In genomic region chr7:45770427-45771082, GRCm38 (mm10) we compare ENCODE assay signal across 24 mouse cellular contexts. TPM values are rescaled to one million over a fixed set of nuclear protein-coding genes. Genes with fewer than 3 reads are reported as not detected.
DNase-seq lines count a peak whose midpoint lies in the region; ATAC-seq and TF ChIP-seq lines count a peak whose summit lies in the region.
"Had no signal": no experiment of that assay in that cellular context is flagged by ENCODE, and none has a peak within 500 bp of the region (broad histone marks: within the 10 kb centered on the region; RNA-seq: fewer than 3 reads in every experiment).

No protein-coding gene starts in this region.

- no peak overlapping the region for H3K9ac ChIP-seq in CH12.LX (ENCODE audit: insufficient read depth, low read depth)
- no peak overlapping the region for H3K9ac ChIP-seq in kidney, embryonic 14.5 days (ENCODE audit: low read depth, low read length)
- no peak overlapping the region for H3K9ac ChIP-seq in forebrain, embryonic 11.5 days (ENCODE audit: low read length)
- H3K9ac ChIP-seq: forebrain, embryonic 13.5 days; hindbrain, embryonic 15.5 days; limb, embryonic 12.5 days; lung, embryonic 14.5 days had no signal

- H3K27ac ChIP-seq in CH12.LX (ENCODE audit: insufficient read depth, low read depth) = no peak overlapping the region
- no peak overlapping the region for H3K27ac ChIP-seq in kidney, embryonic 14.5 days (ENCODE audit: low read depth, low read length)
- H3K27ac ChIP-seq in forebrain, embryonic 11.5 days (ENCODE audit: low read depth, low read length) = no peak overlapping the region
- H3K27ac ChIP-seq: forebrain, embryonic 13.5 days; hindbrain, embryonic 15.5 days; left cerebral cortex, adult 2 months; limb, embryonic 12.5 days had no signal

- H3K27me3 ChIP-seq in CH12.LX (replicated peaks) (peaks cover 24% of the 10 kb centered on the region), myocyte (ENCODE audit: control insufficient read depth, insufficient read depth, insufficient read length) (peaks cover 18% of the 10 kb centered on the region)
- no peaks in the 10 kb centered on the region for H3K27me3 ChIP-seq in kidney, embryonic 14.5 days (ENCODE audit: control insufficient read depth, insufficient read depth, low read length)
- H3K27me3 ChIP-seq in forebrain, embryonic 11.5 days (ENCODE audit: control insufficient read depth, insufficient read depth, low read length) = no peaks in the 10 kb centered on the region
- H3K27me3 ChIP-seq: hindbrain, embryonic 15.5 days had no signal

- no peaks in the 10 kb centered on the region for H3K9me3 ChIP-seq in CH12.LX (replicated peaks; ENCODE audit: low read length)
- H3K9me3 ChIP-seq in kidney, embryonic 14.5 days (ENCODE audit: control insufficient read depth, low read length) = peaks cover 2% of the 10 kb centered on the region; the same call in 1 of the 2 replicates
- no peaks in the 10 kb centered on the region for H3K9me3 ChIP-seq in forebrain, embryonic 11.5 days (ENCODE audit: control insufficient read depth, low read length)
- H3K9me3 ChIP-seq: forebrain, embryonic 13.5 days; hindbrain, embryonic 15.5 days had no signal

- H3K4me3 ChIP-seq in CH12.LX (replicated peaks in 1 of 3; ENCODE audit: low read depth in 2 of 3, low read length in 2 of 3, poor library complexity in 1 of 3) (no peak overlapping the region), myocyte (no peak overlapping the region)
- no peak overlapping the region for H3K4me3 ChIP-seq in kidney, embryonic 14.5 days (ENCODE audit: low read length)
- H3K4me3 ChIP-seq in forebrain, embryonic 11.5 days (ENCODE audit: low read depth, low read length) = no peak overlapping the region
- H3K4me3 ChIP-seq: forebrain, embryonic 13.5 days; hindbrain, embryonic 15.5 days; left cerebral cortex, adult 2 months; limb, embryonic 12.5 days had no signal

- no peaks in the 10 kb centered on the region for H3K36me3 ChIP-seq in CH12.LX (replicated peaks in 1 of 2; ENCODE audit: control insufficient read depth in 1 of 2, insufficient read depth in 1 of 2, low read length in 1 of 2)
- H3K36me3 ChIP-seq in kidney, embryonic 14.5 days (ENCODE audit: control insufficient read depth, insufficient read depth, low read length) = no peaks in the 10 kb centered on the region
- H3K36me3 ChIP-seq in myocyte (ENCODE audit: control insufficient read depth, insufficient read depth) = no peaks in the 10 kb centered on the region
- H3K36me3 ChIP-seq in forebrain, embryonic 11.5 days (ENCODE audit: control insufficient read depth, insufficient read depth, low read length) = no peaks in the 10 kb centered on the region
- H3K36me3 ChIP-seq: hindbrain, embryonic 15.5 days; limb, embryonic 12.5 days had no signal

- dilution Hi-C loops in CH12.LX (cut with MboI; ENCODE audit: extremely low pct_ligation_motif_present, extremely low pct_unique_long_range_greater_than_20kb, low sequenced_read_pairs) = no loop called here

- TF ChIP-seq EP300 in CH12.LX (IDR thresholded peaks at IDR 0.05; ENCODE audit: low read length) = no peak

- no peak for TF ChIP-seq RAD21 in CH12.LX (IDR thresholded peaks at IDR 0.05; ENCODE audit: low read depth, low read length)

- no peaks in the 10 kb centered on the region for H3K79me2 ChIP-seq in CH12.LX (replicated peaks; ENCODE audit: control insufficient read depth, extremely low read depth, insufficient read depth, poor library complexity, severe bottlenecking)
- no peaks in the 10 kb centered on the region for H3K79me2 ChIP-seq in myocyte (ENCODE audit: control insufficient read depth, insufficient read depth)

- no peak overlapping the region for H3K4me2 ChIP-seq in CH12.LX (ENCODE audit: insufficient read depth, low read depth, poor library complexity, severe bottlenecking)
- no peak overlapping the region for H3K4me2 ChIP-seq in kidney, embryonic 14.5 days (replicated peaks; ENCODE audit: low read depth, low read length)
- peak overlapping the region; percentile 21 for H3K4me2 ChIP-seq in myocyte (ENCODE audit: low read depth)
- no peak overlapping the region for H3K4me2 ChIP-seq in forebrain, embryonic 11.5 days (ENCODE audit: low read depth, low read length, severe bottlenecking)
- H3K4me2 ChIP-seq: forebrain, embryonic 13.5 days; hindbrain, embryonic 15.5 days; limb, embryonic 12.5 days; lung, embryonic 14.5 days had no signal

- 63% methylated on average over 8 of the region's 8 CpGs for WGBS in kidney, embryonic 14.5 days
- 71% methylated on average over 8 of the region's 8 CpGs for WGBS in forebrain, embryonic 11.5 days

- DNase-seq in kidney, adult 11 months = peak; percentile 32
- no peak for DNase-seq in kidney, postnatal 10 days
- DNase-seq in CH12.LX (ENCODE audit: extremely low read depth) = no peak
- DNase-seq in thymus, postnatal 36 days = no peak
- DNase-seq in forebrain, embryonic 11.5 days (ENCODE audit: low spot score) = no peak
- no peak for DNase-seq in heart, postnatal 10 days
- DNase-seq: adrenal gland, postnatal 14 days; cerebellum, adult 11-12 months; cerebellum, postnatal 36 days; gastrocnemius, postnatal 36 days; lung, embryonic 14.5 days; right cerebral cortex, adult 18-20 months; spleen, adult 18-20 months; thymus, postnatal 25 days had no signal

- ATAC-seq in kidney, embryonic 14.5 days (ENCODE audit: low FRiP score, low TSS enrichment) = peak; percentile 46; the same call in 1 of the 2 replicates
- no peak for ATAC-seq in forebrain, embryonic 11.5 days (replicated peaks; ENCODE audit: low FRiP score)
- ATAC-seq: forebrain, embryonic 13.5 days; midbrain, embryonic 16.5 days had no signal

- H3K4me1 ChIP-seq in CH12.LX (ENCODE audit: control insufficient read depth in 1 of 2, insufficient read depth in 2 of 2) = peaks cover 10 to 17% of the 10 kb centered on the region in 2 experiments
- H3K4me1 ChIP-seq in kidney, embryonic 14.5 days (ENCODE audit: control insufficient read depth, insufficient read depth, low read length) = no peaks in the 10 kb centered on the region
- no peaks in the 10 kb centered on the region for H3K4me1 ChIP-seq in forebrain, embryonic 11.5 days (replicated peaks; ENCODE audit: control insufficient read depth, insufficient read depth, low read length)
- H3K4me1 ChIP-seq: forebrain, embryonic 13.5 days; hindbrain, embryonic 15.5 days; limb, embryonic 12.5 days had no signal

- no peak for TF ChIP-seq POLR2A in CH12.LX (IDR thresholded peaks at IDR 0.05; ENCODE audit: low read depth, low read length)
- no peak for TF ChIP-seq POLR2A in myocyte (IDR thresholded peaks at IDR 0.05; ENCODE audit: insufficient read length, low read depth)

- intact Hi-C loops in heart, postnatal 10 days (cut with DNase I) = no loop called here

- no peak overlapping the region for H3ac ChIP-seq in myocyte (ENCODE audit: control insufficient read depth, insufficient read length)

- TF ChIP-seq CTCF in CH12.LX (conservative IDR thresholded peaks at IDR 0.05 in 1 of 2, IDR thresholded peaks at IDR 0.05 in 1 of 2; ENCODE audit: low read depth in 2 of 2, low read length in 2 of 2) = no peak

- in situ Hi-C loops in CH12.LX (cut with MboI; ENCODE audit: low pct_ligation_motif_present, low pct_unique_long_range_greater_than_20kb, low sequenced_read_pairs) = no loop called here

TF ChIP-seq in CH12.LX, 34 proteins besides CTCF, POLR2A, EP300 and RAD21 (continues in another document):
- no peak for TF ChIP-seq SIN3A (IDR thresholded peaks at IDR 0.05; ENCODE audit: low read length)
- TF ChIP-seq NRF1 (IDR thresholded peaks at IDR 0.05; ENCODE audit: low read depth, low read length) = no peak

TF ChIP-seq in myocyte, 11 proteins besides CTCF, POLR2A, EP300 and RAD21 (continues in another document):
- TF ChIP-seq MYOG (IDR thresholded peaks at IDR 0.05; ENCODE audit: control insufficient read depth in 1 of 3, insufficient read depth in 1 of 3, insufficient read length in 2 of 3, low read depth in 2 of 3) = no peak

RNA-seq across cellular contexts. Expression of gene Lmtk3, which starts 13.0 kb away (rescaled TPM):
- 0.30 and 0.46 TPM in 2 replicates for total RNA-seq in CH12.LX (2012; rRNA removed)
- 0.19 TPM in 1 of 2 replicates, not detected in the other for total RNA-seq in CH12.LX (2014; rRNA removed)
- 0.18 and 0.34 TPM in 2 replicates for polyA plus RNA-seq in CH12.LX (2012; ENCODE audit: insufficient read length, low read depth)
- polyA plus RNA-seq in kidney, embryonic 14.5 days (2014; fragmentation: Nextera tagmentation; extraction: Ambion mirVana) = 2.8 and 4.2 TPM in 2 replicates
- polyA plus RNA-seq in myocyte (2012; fragmentation: generic; extraction: Trizol) = 0.11 TPM
- polyA plus RNA-seq in forebrain, embryonic 11.5 days (2014; fragmentation: Nextera tagmentation; extraction: Ambion mirVana) = 5.2 and 6.6 TPM in 2 replicates
- total RNA-seq in heart, postnatal 10 days (2021) = under 1 TPM; 0.22 to 0.30 TPM
- total RNA-seq: gastrocnemius, postnatal 36 days; megakaryocyte, adult 5-6 weeks had no signal

RNA-seq across cellular contexts. Expression of gene Sult2b1, which starts 13.9 kb away (rescaled TPM):
- 0.13 and 0.17 TPM in 2 replicates for total RNA-seq in CH12.LX (2012; rRNA removed)
- total RNA-seq in CH12.LX (2014; rRNA removed) = not detected in 2 replicates
- 0.29 TPM in 1 of 2 replicates, not detected in the other for polyA plus RNA-seq in CH12.LX (2012; ENCODE audit: insufficient read length, low read depth)
- 3.2 and 3.8 TPM in 2 replicates for polyA plus RNA-seq in kidney, embryonic 14.5 days (2014; fragmentation: Nextera tagmentation; extraction: Ambion mirVana)
- 0.47 TPM for polyA plus RNA-seq in myocyte (2012; fragmentation: generic; extraction: Trizol)
- polyA plus RNA-seq in forebrain, embryonic 11.5 days (2014; fragmentation: Nextera tagmentation; extraction: Ambion mirVana) = 1.4 and 1.6 TPM in 2 replicates
- total RNA-seq in heart, postnatal 10 days (2021) = not detected
- total RNA-seq: gastrocnemius, postnatal 36 days; heart, postnatal 25 days; megakaryocyte, adult 5-6 weeks had no signal

RNA-seq across cellular contexts. Expression of gene Cyth2, which starts 43.8 kb away (rescaled TPM):
- 59.1 and 64.2 TPM in 2 replicates for total RNA-seq in CH12.LX (2012; rRNA removed)
- 25.6 and 28.7 TPM in 2 replicates for total RNA-seq in CH12.LX (2014; rRNA removed)
- 59.4 and 75.4 TPM in 2 replicates for polyA plus RNA-seq in CH12.LX (2012; ENCODE audit: insufficient read length, low read depth)
- 109 and 111 TPM in 2 replicates for polyA plus RNA-seq in kidney, embryonic 14.5 days (2014; fragmentation: Nextera tagmentation; extraction: Ambion mirVana)
- polyA plus RNA-seq in myocyte (2012; fragmentation: generic; extraction: Trizol) = 145 TPM
- 194 and 207 TPM in 2 replicates for polyA plus RNA-seq in forebrain, embryonic 11.5 days (2014; fragmentation: Nextera tagmentation; extraction: Ambion mirVana)
- 10 to 100 TPM; 91.1 to 95.1 TPM for total RNA-seq in heart, postnatal 10 days (2021)

RNA-seq across cellular contexts. Expression of gene Spaca4, which starts 44.9 kb away (rescaled TPM):
- total RNA-seq in CH12.LX (2012; rRNA removed) = 0.21 TPM in 1 of 2 replicates, not detected in the other
- not detected in 2 replicates for total RNA-seq in CH12.LX (2014; rRNA removed)
- polyA plus RNA-seq in CH12.LX (2012; ENCODE audit: insufficient read length, low read depth) = 0.35 TPM in 1 of 2 replicates, not detected in the other
- 0.29 TPM in 1 of 2 replicates, not detected in the other for polyA plus RNA-seq in kidney, embryonic 14.5 days (2014; fragmentation: Nextera tagmentation; extraction: Ambion mirVana)
- not detected for polyA plus RNA-seq in myocyte (2012; fragmentation: generic; extraction: Trizol)
- not detected in 2 replicates for polyA plus RNA-seq in forebrain, embryonic 11.5 days (2014; fragmentation: Nextera tagmentation; extraction: Ambion mirVana)
- total RNA-seq in heart, postnatal 10 days (2021) = not detected
- total RNA-seq: adrenal gland, postnatal 14 days; gastrocnemius, postnatal 36 days; heart, postnatal 25 days; layer of hippocampus, adult 8-10 months; left cerebral cortex, adult 2 months; megakaryocyte, adult 5-6 weeks had no signal
- polyA plus RNA-seq: forebrain, embryonic 13.5 days; hindbrain, embryonic 15.5 days; limb, embryonic 12.5 days; lung, embryonic 14.5 days; midbrain, embryonic 16.5 days had no signal

RNA-seq across cellular contexts. Expression of gene Fam83e, which starts 49.5 kb away (rescaled TPM):
- total RNA-seq in CH12.LX (2012; rRNA removed) (1.3 and 1.4 TPM in 2 replicates), CH12.LX (2014; rRNA removed) (0.13 and 0.39 TPM in 2 replicates)
- polyA plus RNA-seq in CH12.LX (2012; ENCODE audit: insufficient read length, low read depth) (0.40 and 0.74 TPM in 2 replicates), myocyte (2012; fragmentation: generic; extraction: Trizol) (0.18 TPM)
- polyA plus RNA-seq in kidney, embryonic 14.5 days (2014; fragmentation: Nextera tagmentation; extraction: Ambion mirVana) = 1.2 and 2.1 TPM in 2 replicates
- polyA plus RNA-seq in forebrain, embryonic 11.5 days (2014; fragmentation: Nextera tagmentation; extraction: Ambion mirVana) = 0.80 and 1.2 TPM in 2 replicates
- total RNA-seq in heart, postnatal 10 days (2021) = under 1 TPM; 0.10 to 0.12 TPM
